Mouse (Mus musculus): ENCODE results near the gene Kif24. TPM values are rescaled to one million over a fixed set of nuclear protein-coding genes. Genes with fewer than 3 reads are reported as not detected.
A peak's percentile ranks its signal among the peaks of the same experiment; 100 is the strongest.

The Kif24 gene
- total and polyA plus RNA-seq, 2 experiments: 0.37 to 0.43 TPM

GRCm38 (mm10) chr4:41369702-41370437, 94.8 kb downstream of the Kif24 start:
- H3K79me2 ChIP-seq (ENCODE audit: control insufficient read depth, insufficient read depth, low read length): peaks cover 14% of the 10 kb centered on the region
- peaks cover 7% of the 10 kb centered on the region for H3K4me1 ChIP-seq (ENCODE audit: control insufficient read depth, insufficient read depth, low read length)
- no peak for TF ChIP-seq CTCF (IDR thresholded peaks at IDR 0.05; ENCODE audit: low read depth, low read length)
- no peak for TF ChIP-seq POLR2A (IDR thresholded peaks at IDR 0.05; ENCODE audit: extremely low read depth, insufficient read depth, low read length)

GRCm38 (mm10) chr4:41368198-41368597, 96.5 kb downstream of the Kif24 start:
- WGBS: 19% methylated on average over 4 of the region's 4 CpGs
- peak overlapping the region; percentile 53 for H3K27ac ChIP-seq (replicated peaks; ENCODE audit: insufficient read depth, low read depth, low read length)

More at GRCm38 (mm10) chr4:41369702-41370437, 94.8 kb downstream of the Kif24 start:
- WGBS: 89% methylated on average over 9 of the region's 9 CpGs
- peaks cover 27% of the 10 kb centered on the region for H3K36me3 ChIP-seq (ENCODE audit: control insufficient read depth, insufficient read depth, low read length)
- H3K27me3 ChIP-seq (ENCODE audit: control insufficient read depth, insufficient read depth, low read length): no peaks in the 10 kb centered on the region
- H3K27ac ChIP-seq (replicated peaks; ENCODE audit: insufficient read depth, low read depth, low read length): no peak overlapping the region
- H3K9ac ChIP-seq (ENCODE audit: low read depth, low read length): no peak overlapping the region
- no peak overlapping the region for H3K4me3 ChIP-seq (ENCODE audit: insufficient read depth, low read depth, low read length)
- no peak for DNase-seq (ENCODE audit: extremely low read depth, low read depth, low spot score)

GRCm38 (mm10) chr4:41361059-41361458, 103.6 kb downstream of the Kif24 start:
- Histone ChIP-seq H3K9ac (ENCODE audit: low read depth, low read length) (no peak overlapping the region), H3K36me3 (ENCODE audit: control insufficient read depth, insufficient read depth, low read length) (peaks cover 1% of the 10 kb centered on the region; the same call in 1 of the 2 replicates), H3K4me1 (ENCODE audit: control insufficient read depth, insufficient read depth, low read length) (peaks cover 10% of the 10 kb centered on the region), H3K4me3 (ENCODE audit: insufficient read depth, low read depth, low read length) (no peak overlapping the region), H3K27ac (replicated peaks; ENCODE audit: insufficient read depth, low read depth, low read length) (no peak overlapping the region), H3K27me3 (ENCODE audit: control insufficient read depth, insufficient read depth, low read length) (no peaks in the 10 kb centered on the region), H3K79me2 (ENCODE audit: control insufficient read depth, insufficient read depth, low read length) (peaks cover 48% of the 10 kb centered on the region)
- TF ChIP-seq CTCF (IDR thresholded peaks at IDR 0.05; ENCODE audit: low read depth, low read length) (no peak), POLR2A (IDR thresholded peaks at IDR 0.05; ENCODE audit: extremely low read depth, insufficient read depth, low read length) (no peak)
- no peak for DNase-seq (ENCODE audit: extremely low read depth, low read depth, low spot score)
- 77% methylated on average over 3 of the region's 3 CpGs for WGBS

More at GRCm38 (mm10) chr4:41368198-41368597, 96.5 kb downstream of the Kif24 start:
- DNase-seq (ENCODE audit: extremely low read depth, low read depth, low spot score): peak; percentile 91
- no peak overlapping the region for H3K9ac ChIP-seq (ENCODE audit: low read depth, low read length)
- H3K36me3 ChIP-seq (ENCODE audit: control insufficient read depth, insufficient read depth, low read length): peaks cover 20% of the 10 kb centered on the region
- TF ChIP-seq CTCF (IDR thresholded peaks at IDR 0.05; ENCODE audit: low read depth, low read length): no peak
- no peak for TF ChIP-seq POLR2A (IDR thresholded peaks at IDR 0.05; ENCODE audit: extremely low read depth, insufficient read depth, low read length)
- no peaks in the 10 kb centered on the region for H3K27me3 ChIP-seq (ENCODE audit: control insufficient read depth, insufficient read depth, low read length)
- peaks cover 16% of the 10 kb centered on the region; the same call in 1 of the 2 replicates for H3K79me2 ChIP-seq (ENCODE audit: control insufficient read depth, insufficient read depth, low read length)
- H3K4me1 ChIP-seq (ENCODE audit: control insufficient read depth, insufficient read depth, low read length): peaks cover 7% of the 10 kb centered on the region
- no peak overlapping the region for H3K4me3 ChIP-seq (ENCODE audit: insufficient read depth, low read depth, low read length)

- H3K27me3 ChIP-seq (ENCODE audit: control insufficient read depth, insufficient read depth, low read length): no peaks in the 10 kb centered on the region
- 91% methylated on average over 7 of the region's 7 CpGs for WGBS
- H3K4me1 ChIP-seq (ENCODE audit: control insufficient read depth, insufficient read depth, low read length): peaks cover 10% of the 10 kb centered on the region
Observed at GRCm38 (mm10) chr4:41359358-41359757, 105.3 kb downstream of the Kif24 start.

GRCm38 (mm10) chr4:41358669-41359068, 106.0 kb downstream of the Kif24 start:
- 92% methylated on average over 2 of the region's 2 CpGs for WGBS
- DNase-seq (ENCODE audit: extremely low read depth, low read depth, low spot score): no peak
- Histone ChIP-seq H3K4me3 (ENCODE audit: insufficient read depth, low read depth, low read length) (no peak overlapping the region), H3K4me1 (ENCODE audit: control insufficient read depth, insufficient read depth, low read length) (peaks cover 10% of the 10 kb centered on the region), H3K9ac (ENCODE audit: low read depth, low read length) (no peak overlapping the region), H3K27me3 (ENCODE audit: control insufficient read depth, insufficient read depth, low read length) (no peaks in the 10 kb centered on the region), H3K27ac (replicated peaks; ENCODE audit: insufficient read depth, low read depth, low read length) (no peak overlapping the region), H3K79me2 (ENCODE audit: control insufficient read depth, insufficient read depth, low read length) (peaks cover 53% of the 10 kb centered on the region), H3K36me3 (ENCODE audit: control insufficient read depth, insufficient read depth, low read length) (peaks cover 5% of the 10 kb centered on the region; the same call in 1 of the 2 replicates)
- TF ChIP-seq POLR2A (IDR thresholded peaks at IDR 0.05; ENCODE audit: extremely low read depth, insufficient read depth, low read length) (no peak), CTCF (IDR thresholded peaks at IDR 0.05; ENCODE audit: low read depth, low read length) (no peak)

More at GRCm38 (mm10) chr4:41359358-41359757, 105.3 kb downstream of the Kif24 start:
- H3K4me3 ChIP-seq (ENCODE audit: insufficient read depth, low read depth, low read length): no peak overlapping the region
- H3K36me3 ChIP-seq (ENCODE audit: control insufficient read depth, insufficient read depth, low read length): peaks cover 5% of the 10 kb centered on the region; the same call in 1 of the 2 replicates
- H3K9ac ChIP-seq (ENCODE audit: low read depth, low read length): no peak overlapping the region
- DNase-seq (ENCODE audit: extremely low read depth, low read depth, low spot score): no peak
- peaks cover 57% of the 10 kb centered on the region for H3K79me2 ChIP-seq (ENCODE audit: control insufficient read depth, insufficient read depth, low read length)
- H3K27ac ChIP-seq (replicated peaks; ENCODE audit: insufficient read depth, low read depth, low read length): no peak overlapping the region
- no peak for TF ChIP-seq CTCF (IDR thresholded peaks at IDR 0.05; ENCODE audit: low read depth, low read length)
- no peak for TF ChIP-seq POLR2A (IDR thresholded peaks at IDR 0.05; ENCODE audit: extremely low read depth, insufficient read depth, low read length)

- Histone ChIP-seq H3K36me3 (ENCODE audit: control insufficient read depth, insufficient read depth, low read length) (peaks cover 5% of the 10 kb centered on the region; the same call in 1 of the 2 replicates), H3K4me1 (ENCODE audit: control insufficient read depth, insufficient read depth, low read length) (peaks cover 15% of the 10 kb centered on the region), H3K27me3 (ENCODE audit: control insufficient read depth, insufficient read depth, low read length) (no peaks in the 10 kb centered on the region), H3K27ac (replicated peaks; ENCODE audit: insufficient read depth, low read depth, low read length) (no peak overlapping the region), H3K9ac (ENCODE audit: low read depth, low read length) (no peak overlapping the region), H3K79me2 (ENCODE audit: control insufficient read depth, insufficient read depth, low read length) (peaks cover 54% of the 10 kb centered on the region), H3K4me3 (ENCODE audit: insufficient read depth, low read depth, low read length) (no peak overlapping the region)
- no peak for TF ChIP-seq CTCF (IDR thresholded peaks at IDR 0.05; ENCODE audit: low read depth, low read length)
- no peak for TF ChIP-seq POLR2A (IDR thresholded peaks at IDR 0.05; ENCODE audit: extremely low read depth, insufficient read depth, low read length)
- WGBS: 74% methylated on average over 2 of the region's 2 CpGs
- no peak for DNase-seq (ENCODE audit: extremely low read depth, low read depth, low spot score)
Observed at GRCm38 (mm10) chr4:41357154-41357553, 107.5 kb downstream of the Kif24 start.

All from liver, adult 2 months (tissue).